Mouse (Mus musculus) liver, postnatal 0 days (tissue): ENCODE data around the gene Eda2r. TPM values are rescaled to one million over a fixed set of nuclear protein-coding genes. Genes with fewer than 3 reads are reported as not detected.

Source experiments
- ATAC-seq: fragments of 200-750 bp; cut with Nextera tagmentation; 2 replicates; pipeline ENCODE4 v1.8.0; 2017; ENCODE audit warnings: mild to moderate bottlenecking, moderate library complexity
- DNase-seq: peaks from one replicate; pipeline ENCODE4 v3.0.0-alpha.2; 2016
- H3K27ac ChIP-seq: fragments of 300-500 bp; sonication (generic); 2 replicates; pipeline ENCODE4 v1.5.1; 2014; ENCODE audit warnings: antibody characterized with exemption, moderate library complexity, mild to moderate bottlenecking, low read depth
- H3K27me3 ChIP-seq: fragments of 300-500 bp; sonication (generic); 2 replicates; pipeline ENCODE4 v1.6.1; 2014; ENCODE audit warnings: low read length, control low read depth, mixed read lengths; ENCODE audit not compliant: insufficient read depth
- H3K36me3 ChIP-seq: fragments of 300-500 bp; sonication (generic); replicated peaks from 2 replicates; pipeline ENCODE4 v1.6.1; 2014; ENCODE audit warnings: mild to moderate bottlenecking, control low read depth, low read length, moderate library complexity, mixed read lengths; ENCODE audit not compliant: insufficient read depth
- H3K4me1 ChIP-seq: fragments of 300-500 bp; sonication (generic); 2 replicates; pipeline ENCODE4 v1.6.1; 2014; ENCODE audit warnings: antibody characterized with exemption, mild to moderate bottlenecking, control low read depth; ENCODE audit not compliant: insufficient read depth
- H3K4me2 ChIP-seq: fragments of 300-500 bp; sonication (generic); 2 replicates; pipeline ENCODE4 v1.6.1; 2014; ENCODE audit warnings: low read depth, mild to moderate bottlenecking, low read length, moderate library complexity, mixed read lengths
- H3K4me3 ChIP-seq: fragments of 300-500 bp; sonication (generic); 2 replicates; pipeline ENCODE4 v1.5.1; 2014; ENCODE audit warnings: low read depth, low read length
- H3K9ac ChIP-seq: fragments of 300-500 bp; sonication (generic); replicated peaks from 2 replicates; pipeline ENCODE4 v1.6.1; 2014; ENCODE audit warnings: mild to moderate bottlenecking, moderate library complexity
- H3K9me3 ChIP-seq: fragments of 300-500 bp; sonication (generic); 2 replicates; pipeline ENCODE4 v1.6.1; 2016; ENCODE audit warnings: mild to moderate bottlenecking, control low read depth, low read length, mixed read lengths
- CTCF ChIP-seq: sonication (generic); IDR thresholded peaks from 2 replicates; pipeline ENCODE4 v1.5.1; 2016; ENCODE audit warnings: antibody characterized with exemption, low read depth
- EP300 ChIP-seq: IDR thresholded peaks from 2 replicates; pipeline ENCODE4 v1.6.1; 2016; ENCODE audit warnings: antibody characterized with exemption, low read depth, mild to moderate bottlenecking
- WGBS: fragments of 180-500 bp; shearing (Covaris S2); extraction: QIAGEN DNeasy Blood & Tissue Kit; methylation state at CpG from one replicate; pipeline ENCODE4 v1.1.7; 2014; ENCODE audit not compliant: insufficient replicate concordance; 5-methylcytosine and 5-hydroxymethylcytosine counted together
- polyA plus RNA-seq: library from polyadenylated mRNA; unstranded; fragments of >200 nt; fragmentation: Nextera tagmentation; extraction: Ambion mirVana; gene quantifications from 2 replicates; pipeline ENCODE4 v1.2.1, GENCODE M21; 2015

Gene Eda2r
- polyA plus RNA-seq = 0.13 and 0.19 TPM in 2 replicates

DNA sequence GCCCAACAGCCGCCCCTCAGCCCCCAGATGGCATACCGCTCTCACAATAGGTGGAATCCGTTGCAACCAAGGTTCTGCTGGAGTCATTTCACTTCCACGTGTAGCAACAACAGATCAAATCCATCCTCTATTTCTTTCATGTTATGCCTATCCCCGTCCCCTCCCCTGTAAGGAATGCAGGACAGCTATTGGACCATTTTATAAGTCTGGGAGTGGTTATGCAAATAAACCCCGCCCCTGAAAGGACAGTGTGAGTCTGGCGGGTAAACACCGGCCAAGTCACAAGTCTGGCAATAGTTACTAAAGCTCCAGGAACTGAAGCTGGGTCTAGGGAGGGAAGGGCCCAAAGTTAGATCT lies at the start of gene Eda2r:
Eda2r (minus strand) TSS at position 152 of the 357 bp plus-strand sequence.
- H3K4me3 ChIP-seq = no peak within 1 kb of the TSS
- peak; percentile 87 for ATAC-seq
- 21% methylated on average over 8 of the region's 8 CpGs for WGBS
- H3K9ac ChIP-seq = no peak within 1 kb of the TSS
- no peaks in the 10 kb centered on the region for H3K4me1 ChIP-seq
- TF ChIP-seq EP300 = no peak
- no peak for TF ChIP-seq CTCF
- no peaks in the 10 kb centered on the region for H3K36me3 ChIP-seq
- peak; percentile 16 for DNase-seq
- no peaks in the 10 kb centered on the region for H3K27me3 ChIP-seq
- H3K9me3 ChIP-seq = no peaks in the 10 kb centered on the region
- no peak within 1 kb of the TSS for H3K27ac ChIP-seq
- H3K4me2 ChIP-seq = 0 out of 2 replicates have a peak within 1 kb of the TSS, but pooled peaks have one; percentile 35

DNA sequence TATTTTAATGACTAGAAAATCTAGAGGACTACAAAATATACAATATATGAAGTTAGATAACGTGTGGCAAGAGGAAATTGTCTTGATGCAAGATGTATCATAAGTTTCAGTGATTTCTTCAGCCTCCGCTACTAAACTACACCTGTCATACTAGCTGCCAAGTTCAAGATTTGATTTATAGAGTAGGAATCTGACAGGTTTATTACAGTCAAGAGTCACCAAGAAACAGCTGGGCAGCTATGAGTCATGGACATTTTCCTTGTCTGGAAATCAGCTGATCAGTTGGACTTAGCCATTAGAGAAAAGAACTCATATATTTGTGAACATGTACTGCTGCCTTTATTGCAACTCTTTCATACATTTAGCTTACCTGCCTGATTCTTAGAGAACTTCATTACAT lies 20.9 kb upstream of the Eda2r start:
- no peak overlapping the region for H3K27ac ChIP-seq
- H3K9me3 ChIP-seq = no peaks in the 10 kb centered on the region
- no peak overlapping the region for H3K9ac ChIP-seq
- 66% methylated on average over 2 of the region's 2 CpGs for WGBS
- no peaks in the 10 kb centered on the region for H3K4me1 ChIP-seq
- no peak overlapping the region for H3K4me2 ChIP-seq
- DNase-seq = no peak
- no peaks in the 10 kb centered on the region for H3K36me3 ChIP-seq
- TF ChIP-seq EP300 = no peak
- TF ChIP-seq CTCF = no peak
- ATAC-seq = no peak
- H3K27me3 ChIP-seq = no peaks in the 10 kb centered on the region
- H3K4me3 ChIP-seq = no peak overlapping the region

DNA sequence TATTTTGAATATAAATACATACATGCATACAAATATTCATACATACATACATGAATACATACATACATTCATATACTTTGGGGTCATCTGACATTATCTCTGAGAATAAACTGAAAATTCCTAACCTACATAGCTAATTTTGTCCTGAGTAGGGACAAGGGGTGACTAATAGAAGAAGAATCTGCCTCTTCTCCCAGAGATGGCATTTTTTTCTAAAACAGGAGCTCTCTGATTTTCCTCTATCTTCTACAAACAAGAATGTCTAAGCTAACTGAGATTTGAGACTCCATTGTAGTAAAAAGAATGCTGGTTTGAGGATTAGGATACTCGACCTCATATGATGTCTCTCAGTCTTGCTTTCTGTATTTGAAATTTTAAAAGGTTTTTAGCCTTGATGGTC lies 1.1 kb upstream of the Eda2r start:
- H3K27me3 ChIP-seq = no peaks in the 10 kb centered on the region
- no peaks in the 10 kb centered on the region for H3K36me3 ChIP-seq
- H3K27ac ChIP-seq = no peak overlapping the region
- WGBS = 29% methylated on average over 1 of the region's 1 CpGs
- no peaks in the 10 kb centered on the region for H3K4me1 ChIP-seq
- no peak overlapping the region for H3K4me2 ChIP-seq
- ATAC-seq (no peak), DNase-seq (no peak)
- TF ChIP-seq EP300 (no peak), CTCF (no peak)
- no peak overlapping the region for H3K4me3 ChIP-seq
- no peak overlapping the region for H3K9ac ChIP-seq
- H3K9me3 ChIP-seq = no peaks in the 10 kb centered on the region

DNA sequence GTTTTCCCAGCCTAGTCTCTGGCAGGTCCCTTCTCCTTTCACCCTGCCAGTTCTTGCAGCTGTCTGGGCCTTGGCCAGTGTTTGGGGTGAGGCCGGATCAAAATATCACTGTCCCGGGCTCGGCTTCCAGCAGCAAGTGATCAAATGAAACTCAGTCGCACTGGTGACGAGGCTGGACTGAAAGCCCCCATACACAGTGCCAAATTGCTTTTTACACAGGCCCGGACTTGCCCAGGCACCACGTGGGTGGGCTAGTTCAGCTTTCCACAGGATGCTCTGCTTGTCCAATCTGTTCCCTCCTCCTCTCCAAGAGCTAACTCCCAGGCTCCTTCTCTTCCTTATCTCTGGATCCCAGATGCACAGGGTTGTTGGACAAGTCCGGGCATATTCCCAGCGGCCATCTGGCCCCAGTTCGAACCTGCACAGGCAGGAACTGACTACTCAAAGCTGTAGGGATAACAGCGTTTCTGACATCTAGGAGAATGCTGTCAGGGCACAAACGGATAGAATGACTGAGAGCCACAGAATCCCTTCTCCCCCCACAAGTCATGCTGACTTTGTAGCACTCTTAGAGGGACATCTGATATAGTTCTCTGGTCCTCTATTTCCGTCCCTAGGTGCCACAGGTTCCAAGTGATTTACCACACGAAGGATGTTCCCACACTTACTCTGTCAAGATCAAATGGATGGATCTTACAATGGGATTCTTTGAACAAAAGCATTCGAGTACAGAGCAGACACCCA lies 523 bp downstream of the Eda2r start:
- no peaks in the 10 kb centered on the region for H3K9me3 ChIP-seq
- no peak for DNase-seq
- ATAC-seq = peak; percentile 67
- no peaks in the 10 kb centered on the region for H3K27me3 ChIP-seq
- H3K4me1 ChIP-seq = no peaks in the 10 kb centered on the region
- WGBS = 29% methylated on average over 15 of the region's 15 CpGs
- H3K4me2 ChIP-seq = 0 out of 2 replicates have a peak overlapping the region, but pooled peaks have one; percentile 35
- no peaks in the 10 kb centered on the region for H3K36me3 ChIP-seq
- TF ChIP-seq EP300 (no peak), CTCF (no peak)
- no peak overlapping the region for H3K9ac ChIP-seq
- H3K27ac ChIP-seq = no peak overlapping the region
- H3K4me3 ChIP-seq = no peak overlapping the region

DNA sequence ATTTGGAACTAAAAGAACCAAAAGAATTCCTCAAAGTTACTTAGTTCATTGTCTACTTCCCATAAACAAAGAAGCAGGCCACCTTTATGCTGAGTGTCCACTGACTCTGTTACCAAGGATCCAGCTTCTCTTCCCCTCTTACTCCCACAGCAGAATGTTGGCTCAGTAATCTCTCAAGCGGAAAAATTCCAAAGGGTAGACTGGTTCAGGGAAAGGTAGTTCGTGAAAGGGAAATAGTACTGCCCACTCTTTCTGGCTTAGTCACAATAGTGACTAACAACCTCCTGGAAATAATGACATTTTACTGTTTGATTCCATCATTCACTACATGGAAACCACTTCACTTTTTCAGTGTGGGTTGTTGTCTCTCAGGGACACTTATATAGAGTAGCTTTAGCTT lies 4.2 kb downstream of the Eda2r start:
- DNase-seq (no peak), ATAC-seq (no peak)
- H3K9ac ChIP-seq = no peak overlapping the region
- H3K4me1 ChIP-seq = no peaks in the 10 kb centered on the region
- H3K4me3 ChIP-seq = no peak overlapping the region
- no peaks in the 10 kb centered on the region for H3K27me3 ChIP-seq
- no peaks in the 10 kb centered on the region for H3K9me3 ChIP-seq
- H3K36me3 ChIP-seq = no peaks in the 10 kb centered on the region
- H3K4me2 ChIP-seq = no peak overlapping the region
- 88% methylated on average over 2 of the region's 2 CpGs for WGBS
- no peak for TF ChIP-seq EP300
- TF ChIP-seq CTCF = no peak
- no peak overlapping the region for H3K27ac ChIP-seq

DNA sequence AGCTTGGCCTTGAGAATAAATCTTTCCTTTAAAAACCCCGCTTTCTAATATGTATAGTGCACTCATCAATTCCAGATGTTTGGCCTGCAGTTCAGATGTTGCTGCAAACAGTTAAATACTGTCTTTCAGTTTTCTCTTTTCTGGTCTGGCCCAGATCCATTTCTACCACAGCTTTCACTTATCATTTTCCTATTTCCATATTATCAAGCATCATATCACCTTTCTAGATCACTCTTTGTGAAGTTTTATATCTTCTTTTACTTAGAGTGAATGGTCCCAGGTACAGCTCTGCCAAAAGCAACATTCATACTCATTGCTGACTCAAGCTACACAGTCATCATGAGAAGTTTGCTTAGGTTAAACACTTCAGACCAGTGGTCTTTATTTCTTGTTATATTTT lies 7.8 kb downstream of the Eda2r start:
- no peaks in the 10 kb centered on the region for H3K4me1 ChIP-seq
- H3K27me3 ChIP-seq = no peaks in the 10 kb centered on the region
- H3K27ac ChIP-seq = no peak overlapping the region
- no peak overlapping the region for H3K4me3 ChIP-seq
- no peak overlapping the region for H3K9ac ChIP-seq
- no peak for TF ChIP-seq CTCF
- TF ChIP-seq EP300 = no peak
- no peak overlapping the region for H3K4me2 ChIP-seq
- 62% methylated on average over 1 of the region's 1 CpGs for WGBS
- no peaks in the 10 kb centered on the region for H3K36me3 ChIP-seq
- no peaks in the 10 kb centered on the region for H3K9me3 ChIP-seq
- DNase-seq = no peak
- no peak for ATAC-seq

DNA sequence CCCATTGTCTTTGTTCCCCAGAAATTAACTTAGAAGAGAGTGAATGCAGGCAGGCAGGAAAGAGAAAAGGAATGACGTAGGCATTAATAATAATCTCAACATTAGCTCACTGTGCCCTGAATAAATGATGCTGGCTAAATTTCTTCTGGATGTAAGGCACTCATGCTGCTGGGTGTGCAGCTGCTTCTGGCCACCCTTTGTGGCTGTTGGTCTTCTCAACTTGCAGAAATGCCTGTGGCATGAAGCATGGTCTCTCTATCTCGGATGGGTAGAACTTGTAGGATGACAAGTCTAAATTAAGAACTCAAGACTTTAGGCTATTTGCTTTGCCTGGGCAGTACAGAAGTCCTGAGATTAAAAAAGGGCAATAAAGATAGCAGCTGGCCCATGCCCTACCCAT lies 8.3 kb downstream of the Eda2r start:
- no peak for ATAC-seq
- Histone ChIP-seq H3K4me1 (no peaks in the 10 kb centered on the region), H3K9ac (no peak overlapping the region), H3K27ac (no peak overlapping the region), H3K27me3 (no peaks in the 10 kb centered on the region), H3K9me3 (no peaks in the 10 kb centered on the region), H3K4me2 (no peak overlapping the region), H3K4me3 (no peak overlapping the region), H3K36me3 (no peaks in the 10 kb centered on the region)
- no peak for DNase-seq
- TF ChIP-seq EP300 (no peak), CTCF (no peak)
- 86% methylated on average over 2 of the region's 2 CpGs for WGBS
